Mouse (Mus musculus) kidney, adult 2 months (tissue): ENCODE measurements around the gene Ext2.

Source experiments
- CTCF ChIP-seq: fragments of 200-500 bp; conservative IDR thresholded peaks from 2 replicates; pipeline ENCODE4 v1.5.1; 2011; ENCODE audit warnings: low read depth, mild to moderate bottlenecking, control low read depth, low read length, moderate library complexity, mixed read lengths; ENCODE audit not compliant: insufficient read depth, insufficient read length
- POLR2A ChIP-seq: fragments of 200-500 bp; IDR thresholded peaks from one replicate; pipeline ENCODE4 v1.6.1; 2011; ENCODE audit warnings: low read depth, low read length, control low read depth

DNA sequence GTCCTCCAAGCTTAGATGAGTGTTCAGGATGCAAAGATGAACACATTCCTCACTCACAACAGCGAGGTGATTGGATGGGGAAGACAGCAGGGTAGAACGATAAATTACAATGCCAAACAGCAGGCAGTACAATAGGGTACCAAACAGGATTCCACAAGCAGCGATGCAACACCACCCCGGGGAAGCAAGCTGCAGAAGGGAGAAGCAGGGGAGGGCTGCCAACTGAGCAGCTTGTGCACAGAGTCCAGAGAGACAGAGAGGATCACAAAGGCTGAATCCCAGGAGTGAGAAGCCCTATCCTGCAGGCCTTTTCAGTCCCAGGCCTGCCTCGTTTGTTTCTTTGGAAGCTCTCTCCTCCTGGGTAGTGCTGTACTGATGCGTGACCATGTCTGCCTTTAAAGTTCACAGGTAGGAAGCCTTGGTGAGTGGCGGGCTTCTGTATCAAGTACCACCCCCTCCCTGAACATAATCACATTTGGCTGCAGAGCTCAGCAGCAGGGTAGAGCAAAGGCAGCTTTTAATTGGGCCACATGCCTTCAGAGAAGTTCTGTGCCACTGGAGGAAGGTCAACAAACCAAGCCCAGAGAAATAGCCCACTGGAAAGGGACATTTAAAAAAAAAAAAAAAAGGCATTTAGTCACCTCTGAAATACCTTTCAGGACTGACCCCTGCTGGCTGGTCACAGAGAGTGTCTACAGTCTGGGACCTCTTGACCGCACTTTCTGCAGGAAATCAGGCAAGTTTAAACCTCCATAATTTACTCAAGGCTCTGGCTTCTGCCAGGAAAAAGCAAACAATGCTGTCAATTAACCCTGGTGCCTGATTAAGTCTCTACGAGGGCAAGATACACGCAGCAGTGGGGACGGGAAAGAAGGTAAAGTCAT, 77.8 kb downstream of the Ext2 start:
- TF ChIP-seq CTCF (peak; percentile 23; the same call in 1 of the 2 replicates), POLR2A (no peak)
